Mouse (Mus musculus): ENCODE data around the gene Fbxl15.

Gene Fbxl15

GRCm38 (mm10) chr19:46308706-46309435, 19.1 kb upstream of the Fbxl15 start:
- peak; percentile 85 to 89 for DNase-seq (ENCODE audit: low spot score in 2 of 2)

DNA sequence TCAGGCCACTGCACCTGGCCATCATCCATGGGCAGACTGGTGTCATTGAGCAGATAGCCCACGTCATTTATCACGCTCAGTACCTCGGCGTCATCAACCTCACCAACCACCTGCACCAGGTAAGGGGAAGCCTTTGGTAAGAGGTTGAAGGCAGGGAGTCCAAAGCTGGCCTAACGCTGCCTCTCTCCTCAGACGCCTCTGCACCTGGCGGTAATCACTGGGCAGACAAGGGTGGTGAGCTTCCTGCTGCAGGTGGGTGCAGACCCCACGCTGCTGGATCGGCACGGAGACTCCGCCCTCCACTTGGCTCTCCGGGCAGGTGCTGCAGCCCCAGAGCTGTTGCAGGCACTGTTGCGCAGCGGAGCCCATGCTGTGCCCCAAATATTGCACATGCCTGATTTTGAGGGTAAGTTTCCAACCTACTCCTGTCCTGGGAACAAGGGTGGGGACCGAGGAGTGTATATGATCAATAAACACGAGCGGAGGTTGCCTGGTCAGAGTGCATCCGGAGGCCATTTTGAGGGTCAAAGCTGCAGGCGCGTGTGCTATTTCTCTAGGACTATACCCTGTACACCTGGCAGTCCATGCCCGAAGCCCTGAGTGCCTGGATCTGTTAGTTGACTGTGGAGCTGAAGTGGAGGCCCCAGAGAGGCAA, 18.2 kb upstream of the Fbxl15 start:
- peak in 1 of 2 experiments; percentile 5 for DNase-seq (ENCODE audit: low spot score in 2 of 2)

DNA sequence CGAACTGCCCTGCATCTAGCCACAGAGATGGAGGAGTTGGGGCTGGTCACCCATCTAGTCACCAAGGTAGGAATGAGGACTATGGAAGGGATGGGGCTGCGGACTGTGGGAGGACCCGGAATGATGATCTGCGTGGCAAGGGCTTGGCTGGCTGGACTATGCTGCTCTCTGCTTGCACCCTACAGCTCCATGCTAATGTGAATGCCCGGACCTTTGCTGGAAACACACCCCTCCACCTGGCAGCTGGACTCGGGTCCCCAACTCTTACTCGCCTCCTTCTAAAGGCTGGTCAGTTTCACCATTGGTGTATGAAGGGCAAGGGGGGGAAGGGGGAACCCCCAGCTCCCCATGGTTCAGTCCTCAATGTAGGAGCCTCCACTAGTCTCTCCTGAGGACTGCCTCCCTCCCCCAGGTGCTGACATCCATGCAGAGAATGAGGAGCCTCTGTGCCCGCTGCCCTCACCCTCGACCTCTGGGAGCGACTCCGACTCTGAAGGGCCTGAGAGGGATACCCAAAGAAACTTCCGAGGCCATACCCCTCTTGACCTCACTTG, 17.6 kb upstream of the Fbxl15 start:
- DNase-seq (ENCODE audit: low spot score in 2 of 2) = peak in 1 of 2 experiments; percentile 1

GRCm38 (mm10) chr19:46311341-46311740, 16.6 kb upstream of the Fbxl15 start:
- no peak for DNase-seq (ENCODE audit: low spot score in 2 of 2)

DNA sequence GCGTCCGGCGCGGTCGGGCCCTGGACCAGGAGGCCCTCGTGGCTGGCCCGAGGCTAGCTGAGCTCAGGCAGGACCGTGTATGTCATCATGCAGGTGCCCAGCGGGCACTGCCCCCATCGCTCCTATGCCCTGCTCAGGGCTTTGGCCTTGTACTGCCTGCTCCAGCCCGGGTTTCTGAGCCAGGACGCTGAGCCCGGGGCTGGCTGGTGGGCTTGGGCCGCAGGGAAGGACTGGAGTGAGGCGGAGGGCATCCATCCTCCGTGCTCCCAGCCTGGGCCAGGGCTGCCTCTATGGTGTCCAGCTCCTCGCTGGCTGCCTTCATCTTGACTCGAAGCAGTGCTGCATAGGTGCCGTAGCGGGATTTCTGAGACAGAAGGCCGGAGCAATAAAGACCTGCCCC, 15.4 kb upstream of the Fbxl15 start:
- no peak for DNase-seq (ENCODE audit: low spot score in 2 of 2)

GRCm38 (mm10) chr19:46313116-46313515, 14.9 kb upstream of the Fbxl15 start:
- no peak for DNase-seq (ENCODE audit: low spot score in 2 of 2)

DNA sequence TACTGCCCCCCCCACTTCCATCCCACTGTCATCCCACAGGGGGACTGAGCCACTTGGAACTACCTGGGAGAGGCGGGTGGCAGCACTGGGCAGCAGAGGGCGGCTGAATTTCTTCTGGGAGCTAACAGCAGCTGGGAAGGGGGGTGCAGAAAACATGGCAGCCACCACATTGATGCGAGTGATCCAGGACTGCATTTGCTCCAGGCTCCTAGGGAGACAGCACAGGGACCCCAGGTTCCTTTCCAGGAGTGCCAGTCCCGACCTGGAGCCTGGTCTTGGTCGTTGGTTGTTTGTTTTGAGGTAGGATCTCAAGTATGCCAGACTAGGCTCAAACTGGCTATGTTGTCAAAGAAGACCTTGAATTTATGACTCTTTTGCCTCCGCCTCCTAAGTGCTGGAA, 14.4 kb upstream of the Fbxl15 start:
- no peak for DNase-seq (ENCODE audit: low spot score in 2 of 2)

GRCm38 (mm10) chr19:46314151-46314601, 13.8 kb upstream of the Fbxl15 start:
- DNase-seq (ENCODE audit: low spot score in 2 of 2) = no peak

- peak in 1 of 2 experiments; percentile 17 for DNase-seq (ENCODE audit: low spot score in 2 of 2)
Measured at GRCm38 (mm10) chr19:46314872-46315742, 12.9 kb upstream of the Fbxl15 start.

GRCm38 (mm10) chr19:46315752-46316610, 12.0 kb upstream of the Fbxl15 start:
- peak in 1 of 2 experiments; percentile 30 for DNase-seq (ENCODE audit: low spot score in 2 of 2)

GRCm38 (mm10) chr19:46316846-46317545, 11.0 kb upstream of the Fbxl15 start:
- peak; percentile 81 to 86 for DNase-seq (ENCODE audit: low spot score in 2 of 2)

DNA sequence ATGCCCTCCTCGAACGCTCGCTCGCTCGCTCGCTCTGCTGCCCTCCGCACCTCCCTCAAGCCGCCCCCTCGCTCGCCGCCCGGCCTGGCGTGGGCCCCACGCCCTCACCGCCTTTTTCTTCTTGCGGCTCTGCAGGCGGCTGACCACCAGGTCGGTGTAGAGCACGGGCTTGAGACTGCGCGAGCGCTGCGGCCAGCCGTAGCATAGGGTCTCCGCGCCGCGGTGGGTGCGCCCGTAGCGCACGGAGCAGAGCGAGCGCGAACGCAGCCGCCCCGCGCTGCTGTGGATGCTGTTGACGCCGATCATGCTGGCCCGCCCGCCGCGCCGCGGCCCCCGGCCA, 10.5 kb upstream of the Fbxl15 start:
- DNase-seq (ENCODE audit: low spot score in 2 of 2) = peak in 1 of 2 experiments; percentile 18

- DNase-seq (ENCODE audit: low spot score in 2 of 2) = peak; percentile 51 to 64
Measured at GRCm38 (mm10) chr19:46318031-46318471, 9.9 kb upstream of the Fbxl15 start.

- DNase-seq (ENCODE audit: low spot score in 2 of 2) = peak; percentile 92 to 96
Measured at GRCm38 (mm10) chr19:46318586-46319378, 9.2 kb upstream of the Fbxl15 start.

DNA sequence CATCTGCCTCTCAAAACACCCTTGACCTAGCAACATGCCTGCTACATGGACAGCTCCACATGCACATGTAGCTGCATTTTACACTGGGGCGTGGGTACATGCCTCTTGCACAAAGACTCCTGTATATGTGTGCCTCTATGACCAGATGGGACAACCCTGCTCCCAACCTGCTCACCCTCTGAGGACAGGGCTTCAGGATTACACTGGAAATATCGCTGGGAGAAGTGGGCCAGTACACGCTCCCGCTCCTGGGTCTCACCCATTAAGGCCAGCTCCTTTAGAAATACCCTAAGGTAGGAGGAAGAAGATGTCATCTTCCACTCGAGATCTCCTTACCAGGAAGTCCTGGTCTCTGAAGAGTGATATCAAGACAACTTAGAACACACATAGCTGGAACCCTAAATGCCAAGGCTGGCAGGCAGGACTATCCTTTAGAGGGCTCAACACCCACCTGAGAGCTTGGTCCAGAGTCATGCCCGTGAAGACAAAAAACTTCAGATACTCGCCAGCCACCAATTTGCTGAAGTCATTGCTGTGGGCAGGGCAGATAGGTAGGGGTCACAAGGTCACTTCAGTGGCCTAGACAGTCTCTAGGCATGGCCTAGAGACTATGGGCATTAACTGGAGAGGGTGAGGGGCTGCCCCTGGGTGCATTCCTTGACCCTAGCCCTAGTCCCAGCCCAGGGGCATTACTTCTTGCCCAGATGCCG, 7.8 kb upstream of the Fbxl15 start:
- no peak for DNase-seq (ENCODE audit: low spot score in 2 of 2)

DNA sequence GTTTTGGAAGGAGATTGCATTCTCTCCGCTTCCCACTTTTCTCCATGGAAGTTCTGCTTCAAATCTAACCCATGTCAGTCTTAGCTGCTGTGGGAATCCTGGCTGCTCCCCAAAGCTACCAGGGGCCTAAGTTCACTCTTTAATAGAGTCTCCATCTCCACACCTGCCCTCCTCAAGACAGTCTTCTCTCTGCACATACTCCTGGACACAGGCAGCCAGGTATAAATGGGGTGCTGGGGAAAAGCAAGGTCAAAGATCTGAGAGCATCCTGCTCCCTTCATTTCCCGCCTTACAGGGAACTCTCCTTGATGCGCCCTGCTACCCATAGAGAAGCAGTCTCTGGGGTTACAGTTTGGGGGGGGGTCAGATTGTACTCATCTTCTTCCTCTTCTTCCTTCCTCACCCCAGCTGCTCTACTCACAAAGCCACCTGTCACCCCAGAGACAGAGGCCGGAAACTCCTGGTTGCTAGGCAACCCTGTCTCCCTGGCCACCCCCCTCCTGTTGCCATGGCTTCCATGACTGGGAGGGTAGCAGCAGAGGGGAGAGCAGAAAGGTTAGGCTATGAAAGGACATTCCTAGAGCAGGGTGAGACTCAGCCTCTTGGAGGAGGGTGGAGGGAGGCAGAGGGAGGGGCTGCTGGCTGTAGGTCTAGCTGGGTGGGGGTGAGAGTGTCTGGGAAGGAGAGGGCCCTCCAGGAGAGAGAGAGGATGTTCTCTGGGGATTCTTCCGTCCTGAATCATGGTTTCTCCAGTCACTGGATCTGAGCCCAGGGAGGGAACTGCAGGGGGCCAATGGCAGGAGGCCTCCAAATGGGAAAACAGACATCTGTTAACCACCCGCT, 6.7 kb upstream of the Fbxl15 start:
- DNase-seq (ENCODE audit: low spot score in 2 of 2) = peak; percentile 52 to 61

GRCm38 (mm10) chr19:46322144-46322995, 5.6 kb upstream of the Fbxl15 start:
- peak in 1 of 2 experiments; percentile 13 for DNase-seq (ENCODE audit: low spot score in 2 of 2)

Measured in frontal cortex, postnatal 36 days (tissue).